Mouse (Mus musculus) layer of hippocampus, postnatal 14 days (tissue): ENCODE results near the gene Strip1. TPM values are rescaled to one million over a fixed set of nuclear protein-coding genes. Genes with fewer than 3 reads are reported as not detected.

ENCODE experiments used
- total RNA-seq, 2 experiments: library from RNA; stranded (reverse); gene quantifications; 2 replicates each; pipeline ENCODE4 v1.2.3; 2021

Gene Strip1
- total RNA-seq, 2 experiments from 2014 or later: 76.7 to 77.6 TPM

Other genes with a start within 250 kb of the Strip1 start
- gene Kcnc4, start 172.1 kb downstream of the Strip1 start, total RNA-seq: 10 to 100 TPM; 33.1 to 35.8 TPM
- 100 to 1,000 TPM; 281 to 304 TPM for gene Slc6a17, start 113.7 kb downstream of the Strip1 start, total RNA-seq
- not detected for gene Ubl4b, start 76.6 kb downstream of the Strip1 start, total RNA-seq
- gene Alx3, start 36.7 kb downstream of the Strip1 start, total RNA-seq: under 1 TPM; 0.69 to 0.85 TPM
- not detected for gene Gm10961, start 372 bp downstream of the Strip1 start, total RNA-seq
- gene Ahcyl1, start 64.9 kb upstream of the Strip1 start, total RNA-seq: 100 to 1,000 TPM; 331 to 365 TPM
- gene Csf1, start 128.8 kb upstream of the Strip1 start, total RNA-seq: 10 to 100 TPM; 11.9 to 13.3 TPM
- gene Eps8l3, start 245.5 kb upstream of the Strip1 start, total RNA-seq: not detected